16 mouse cellular contexts compared by ENCODE assay signal in the genomic region with DNA sequence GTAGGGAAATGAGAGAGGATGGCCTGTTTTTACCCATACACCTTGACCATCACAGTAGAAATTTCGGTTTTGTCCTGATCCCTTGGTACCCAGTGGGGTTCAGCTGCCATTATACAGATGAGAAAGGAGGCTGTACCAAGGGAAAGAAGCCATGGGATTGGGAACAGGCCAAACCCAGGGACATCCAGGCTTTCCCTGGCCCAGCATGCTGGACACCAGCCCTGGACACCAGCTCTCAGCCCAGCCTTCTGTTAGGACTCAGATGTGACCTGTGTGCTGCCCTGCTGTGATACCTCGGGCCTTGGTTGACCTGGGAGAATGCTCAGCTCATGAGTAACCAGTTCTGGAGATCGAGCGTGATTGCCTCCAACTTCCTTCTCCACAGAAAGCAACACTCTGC.
"Had no signal": no experiment of that assay in that cellular context is flagged by ENCODE, and none has a peak within 500 bp of the region (broad histone marks: within the 10 kb centered on the region; RNA-seq: fewer than 3 reads in every experiment).

No protein-coding gene starts in this region.

- H3K4me3 ChIP-seq: limb, embryonic 15.5 days; liver, embryonic 12.5 days; midbrain, embryonic 10.5 days; myocyte; neural tube, embryonic 15.5 days had no signal

- DNase-seq: kidney, postnatal 36 days; layer of hippocampus, adult 9-11 months; layer of hippocampus, postnatal 36 days; lung, embryonic 14.5 days; lung, postnatal 10 days; lung, postnatal 4 days; midbrain, embryonic 14.5 days; retina, postnatal 1 day; right cerebral cortex, postnatal 25 days; thymus, postnatal 4 days had no signal

- H3K27ac ChIP-seq: limb, embryonic 15.5 days; liver, embryonic 12.5 days; midbrain, embryonic 10.5 days; neural tube, embryonic 15.5 days; stomach, postnatal 0 days had no signal
